In genomic region chr17:33675452-33675851, GRCm38 (mm10) we compare ENCODE assay signal across 10 mouse cellular contexts. TPM values are rescaled to one million over a fixed set of nuclear protein-coding genes. Genes with fewer than 3 reads are reported as not detected.
A peak's percentile ranks its signal among the peaks of the same experiment; 100 is the strongest.
DNase-seq lines count a peak whose midpoint lies in the region; TF ChIP-seq lines count a peak whose summit lies in the region.
"Had no signal": no experiment of that assay in that cellular context is flagged by ENCODE, and none has a peak within 500 bp of the region (broad histone marks: within the 10 kb centered on the region; RNA-seq: fewer than 3 reads in every experiment).

No protein-coding gene starts in this region.

- TF ChIP-seq CTCF in gastrocnemius, adult 2 months (IDR thresholded peaks at IDR 0.05), result no peak
- no peak for TF ChIP-seq CTCF in lung, adult 2 months (IDR thresholded peaks at IDR 0.05; ENCODE audit: insufficient read depth, low read length)

- intact Hi-C loops in gastrocnemius, adult 2 months (cut with DNase I), result no loop called here

- TF ChIP-seq POLR2A in lung, adult 2 months (IDR thresholded peaks at IDR 0.05; ENCODE audit: borderline replicate concordance, extremely low read depth, low read depth, low read length), result no peak

- H3K27ac ChIP-seq in gastrocnemius, adult 2 months, result no peak overlapping the region

- peaks cover 21% of the 10 kb centered on the region for H3K4me1 ChIP-seq in lung, adult 2 months (ENCODE audit: control insufficient read depth, insufficient read depth, low read length)

- peak; percentile 43 for DNase-seq in gastrocnemius, adult 2 months
- DNase-seq in gastrocnemius, postnatal 10 days, result no peak
- DNase-seq in lung, adult 18-20 months, result peak; percentile 31 to 69
- no peak for DNase-seq in lung, adult 2 months
- peak; percentile 69 for DNase-seq in fat pad, adult 2 months (ENCODE audit: extremely low read depth, low read depth, low spot score)
- peak; percentile 83 for DNase-seq in lung, postnatal 36 days
- no peak for DNase-seq in frontal cortex, postnatal 10 days (ENCODE audit: low spot score in 2 of 2)
- DNase-seq in spleen, postnatal 10 days (ENCODE audit: low spot score in 2 of 2), result no peak
- DNase-seq: thymus, postnatal 36 days had no signal

- H3K4me3 ChIP-seq in gastrocnemius, adult 2 months, result no peak overlapping the region
- no peak overlapping the region for H3K4me3 ChIP-seq in lung, adult 2 months (replicated peaks; ENCODE audit: extremely low read depth, low read depth, low read length)

RNA-seq across cellular contexts. Expression of gene Hnrnpm, which starts 11.2 kb away (rescaled TPM):
- total RNA-seq in gastrocnemius, adult 2 months (2021), result 10 to 100 TPM; 79.1 to 95.6 TPM
- 100 to 1,000 TPM in 1 of 2 experiments, 10 to 100 TPM in 1; 85.1 to 108 TPM for total RNA-seq in gastrocnemius, postnatal 10 days (2021)
- 72.4 and 83.8 TPM in 2 replicates for polyA plus RNA-seq in lung, adult 2 months (2012; rRNA removed)

RNA-seq across cellular contexts. Expression of gene Pram1, which starts 37.6 kb away (rescaled TPM):
- under 1 TPM in 1 of 2 experiments, not detected in 1; 0.17 TPM for total RNA-seq in gastrocnemius, adult 2 months (2021)
- total RNA-seq in gastrocnemius, postnatal 10 days (2021), result under 1 TPM; 0.40 to 0.54 TPM
- polyA plus RNA-seq in lung, adult 2 months (2012; rRNA removed), result 0.06 TPM in 1 of 2 replicates, not detected in the other
- total RNA-seq: midbrain, postnatal 0 days had no signal

RNA-seq across cellular contexts. Expression of gene March2, which starts 43.0 kb away (rescaled TPM):
- total RNA-seq in gastrocnemius, adult 2 months (2021), result 10 to 100 TPM; 88.8 to 90.7 TPM
- 10 to 100 TPM; 73.2 to 77.9 TPM for total RNA-seq in gastrocnemius, postnatal 10 days (2021)
- polyA plus RNA-seq in lung, adult 2 months (2012; rRNA removed), result 114 and 126 TPM in 2 replicates

RNA-seq across cellular contexts. Expression of gene Zfp414, which starts 46.6 kb away (rescaled TPM):
- total RNA-seq in gastrocnemius, adult 2 months (2021), result 1 to 10 TPM; 5.4 to 8.2 TPM
- total RNA-seq in gastrocnemius, postnatal 10 days (2021), result 10 to 100 TPM; 18.1 to 21.5 TPM
- polyA plus RNA-seq in lung, adult 2 months (2012; rRNA removed), result 70.2 and 76.4 TPM in 2 replicates

Comparison
In these comparisons a context has a peak if more than half of its experiments do, and no peak if none do; other contexts are left out.
1. DNase-seq: peak in gastrocnemius, adult 2 months (single experiment), lung, adult 18-20 months (2 of 2), fat pad, adult 2 months (single experiment) and lung, postnatal 36 days (single experiment); none in gastrocnemius, postnatal 10 days (single experiment), lung, adult 2 months (single experiment), frontal cortex, postnatal 10 days (0 of 2) and spleen, postnatal 10 days (0 of 2).